Mouse (Mus musculus) ES-Bruce4 (cell line): Measurements from ENCODE around the gene Hapln4. TPM values are rescaled to one million over a fixed set of nuclear protein-coding genes. Genes with fewer than 3 reads are reported as not detected.
"Not testable (repeated sequence)": the region's sequence is repeated elsewhere in the genome, so short reads cannot be mapped to it uniquely, and the experiment has no call there.

Experiments used
- H3K27ac ChIP-seq: 2 replicates; pipeline ENCODE4 v1.5.1; 2012; ENCODE audit warnings: low read length, inconsistent platforms; ENCODE audit not compliant: insufficient read depth
- H3K27me3 ChIP-seq: 2 replicates; pipeline ENCODE4 v1.6.1; 2012; ENCODE audit warnings: mild to moderate bottlenecking, low read length, inconsistent platforms; ENCODE audit not compliant: control insufficient read depth, poor library complexity, insufficient read depth, severe bottlenecking
- H3K36me3 ChIP-seq: 2 replicates; pipeline ENCODE4 v1.6.1; 2012; ENCODE audit warnings: inconsistent platforms, mild to moderate bottlenecking, low read length, moderate library complexity; ENCODE audit not compliant: control insufficient read depth, poor library complexity, insufficient read depth, severe bottlenecking
- H3K4me1 ChIP-seq: one replicate; pipeline ENCODE4 v1.8.1; 2011; ENCODE audit warnings: low read length; ENCODE audit not compliant: control insufficient read depth, insufficient read depth
- H3K4me3 ChIP-seq: 2 replicates; pipeline ENCODE4 v1.5.1; 2011; ENCODE audit warnings: low read depth, mild to moderate bottlenecking, low read length
- H3K9ac ChIP-seq: 2 replicates; pipeline ENCODE4 v1.6.1; 2012; ENCODE audit warnings: low read depth, mild to moderate bottlenecking, inconsistent platforms; ENCODE audit not compliant: poor library complexity, severe bottlenecking
- H3K9me3 ChIP-seq: replicated peaks from 2 replicates; pipeline ENCODE4 v1.6.1; 2012; ENCODE audit warnings: mild to moderate bottlenecking, low read length, inconsistent platforms; ENCODE audit not compliant: control insufficient read depth, poor library complexity, insufficient read depth, severe bottlenecking
- CTCF ChIP-seq: IDR thresholded peaks from one replicate; pipeline ENCODE4 v1.8.1; 2011; ENCODE audit warnings: low read depth, low read length
- EP300 ChIP-seq: IDR thresholded peaks from 2 replicates; pipeline ENCODE4 v1.6.1; 2011; ENCODE audit warnings: low read depth, low read length; ENCODE audit not compliant: insufficient read depth
- POLR2A ChIP-seq: IDR thresholded peaks from one replicate; pipeline ENCODE4 v1.8.1; 2011; ENCODE audit warnings: low read length; ENCODE audit not compliant: insufficient read depth
- polyA plus RNA-seq: library from polyadenylated mRNA; stranded (reverse); fragments of >200 nt; gene quantifications from 2 replicates; pipeline ENCODE4 v1.2.4, GENCODE M21; 2011; ENCODE audit warnings: low read depth; ENCODE audit not compliant: missing spikeins, insufficient read depth, insufficient read length

Hapln4 gene
- 2.2 TPM in 2 replicates for polyA plus RNA-seq

- Histone ChIP-seq H3K4me3 (peak within 1 kb of the TSS; percentile 87), H3K9ac (peak within 1 kb of the TSS; percentile 54), H3K36me3 (no peaks in the 10 kb centered on the region), H3K27ac (no peak within 1 kb of the TSS), H3K9me3 (no peaks in the 10 kb centered on the region), H3K4me1 (no peaks in the 10 kb centered on the region), H3K27me3 (peaks cover 6% of the 10 kb centered on the region; the same call in 1 of the 2 replicates)
- TF ChIP-seq CTCF = peak; percentile 16
- peak; percentile 58 for TF ChIP-seq POLR2A
- no peak for TF ChIP-seq EP300
These were observed at the start of gene Hapln4 for GRCm38 (mm10) chr8:70083285-70083684. TSS of gene Hapln4 (plus strand) at chr8:70083457.

- H3K36me3 ChIP-seq = peaks cover 10% of the 10 kb centered on the region; the same call in 1 of the 2 replicates
- no peaks in the 10 kb centered on the region for H3K9me3 ChIP-seq
- no peak overlapping the region for H3K4me3 ChIP-seq
- TF ChIP-seq CTCF (no peak), EP300 (no peak), POLR2A (no peak)
- H3K4me1 ChIP-seq = no peaks in the 10 kb centered on the region
- no peak overlapping the region for H3K27ac ChIP-seq
- no peak overlapping the region for H3K9ac ChIP-seq
- H3K27me3 ChIP-seq = no peaks in the 10 kb centered on the region
These were observed 45.3 kb upstream of the Hapln4 start for GRCm38 (mm10) chr8:70037994-70038393.

- H3K36me3 ChIP-seq = peaks cover 7% of the 10 kb centered on the region; the same call in 1 of the 2 replicates
- H3K27ac ChIP-seq = no peak overlapping the region
- TF ChIP-seq CTCF (no peak), POLR2A (no peak), EP300 (no peak)
- peak overlapping the region; percentile 92 for H3K9ac ChIP-seq
- H3K9me3 ChIP-seq = no peaks in the 10 kb centered on the region
- no peaks in the 10 kb centered on the region for H3K4me1 ChIP-seq
- no peaks in the 10 kb centered on the region for H3K27me3 ChIP-seq
- H3K4me3 ChIP-seq = peak overlapping the region; percentile 98
These were observed 41.2 kb upstream of the Hapln4 start for GRCm38 (mm10) chr8:70041885-70042546.

GRCm38 (mm10) chr8:70042583-70043455 is 40.4 kb upstream of the Hapln4 start, which contains the start of the genes Mau2 and Sugp1:
TSS of gene Mau2 (minus strand) at chr8:70042734.
TSS of gene Sugp1 (plus strand) at chr8:70042813.
- Histone ChIP-seq H3K9me3 (no peaks in the 10 kb centered on the region), H3K27me3 (no peaks in the 10 kb centered on the region), H3K4me3 (peak within 1 kb of the TSS; percentile 98), H3K9ac (peak within 1 kb of the TSS; percentile 92), H3K36me3 (0 out of 2 replicates have a peak, but pooled peaks cover 4% of the 10 kb centered on the region), H3K27ac (peak within 1 kb of the TSS; percentile 81), H3K4me1 (no peaks in the 10 kb centered on the region)
- TF ChIP-seq POLR2A (peak; percentile 84), EP300 (no peak)

GRCm38 (mm10) chr8:70043996-70044395 is 39.3 kb upstream of the Hapln4 start:
- Histone ChIP-seq H3K9ac (peak overlapping the region; percentile 92), H3K4me1 (no peaks in the 10 kb centered on the region), H3K27ac (no peak overlapping the region), H3K4me3 (no peak overlapping the region), H3K36me3 (peaks cover 6% of the 10 kb centered on the region; the same call in 1 of the 2 replicates), H3K27me3 (no peaks in the 10 kb centered on the region), H3K9me3 (no peaks in the 10 kb centered on the region)
- no peak for TF ChIP-seq EP300
- no peak for TF ChIP-seq POLR2A
- TF ChIP-seq CTCF = no peak

- no peak for TF ChIP-seq POLR2A
- no peak for TF ChIP-seq CTCF
- TF ChIP-seq EP300 = no peak
- Histone ChIP-seq H3K27me3 (no peaks in the 10 kb centered on the region), H3K4me1 (no peaks in the 10 kb centered on the region), H3K9me3 (no peaks in the 10 kb centered on the region), H3K36me3 (peaks cover 40% of the 10 kb centered on the region), H3K4me3 (no peak overlapping the region), H3K27ac (no peak overlapping the region), H3K9ac (no peak overlapping the region)
These were observed 33.6 kb upstream of the Hapln4 start for GRCm38 (mm10) chr8:70049662-70050061.

- not testable (repeated sequence) for H3K27ac ChIP-seq, H3K27me3 ChIP-seq, H3K9me3 ChIP-seq, H3K4me1 ChIP-seq, H3K4me3 ChIP-seq, H3K9ac ChIP-seq
- peaks cover 45% of the 10 kb centered on the region for H3K36me3 ChIP-seq
These were observed 32.8 kb upstream of the Hapln4 start for GRCm38 (mm10) chr8:70050434-70050833.
